Mouse (Mus musculus) neural tube, embryonic 11.5 days (tissue): ENCODE measurements around the gene Gm28048. TPM values are rescaled to one million over a fixed set of nuclear protein-coding genes. Genes with fewer than 3 reads are reported as not detected.
A peak's percentile ranks its signal among the peaks of the same experiment; 100 is the strongest.

ENCODE experiments used
- ATAC-seq: fragments of 200-750 bp; cut with Nextera tagmentation; 2 replicates; pipeline ENCODE4 v1.8.0; 2017; ENCODE audit warnings: moderate number of reproducible peaks, mild to moderate bottlenecking, moderate TSS enrichment, moderate library complexity; ENCODE audit not compliant: insufficient read depth, low FRiP score, low TSS enrichment
- DNase-seq: peaks from one replicate; pipeline ENCODE4 v3.0.0-alpha.2; 2015; ENCODE audit warnings: low spot score
- H3K27ac ChIP-seq: fragments of 300-500 bp; sonication (generic); 2 replicates; pipeline ENCODE4 v1.5.1; 2014; ENCODE audit warnings: low read depth, mild to moderate bottlenecking, low read length
- H3K27me3 ChIP-seq: fragments of 300-500 bp; sonication (generic); 2 replicates; pipeline ENCODE4 v1.6.1; 2014; ENCODE audit warnings: mild to moderate bottlenecking, low read length, mixed read lengths; ENCODE audit not compliant: control insufficient read depth, insufficient read depth
- H3K36me3 ChIP-seq: fragments of 300-500 bp; sonication (generic); 2 replicates; pipeline ENCODE4 v1.6.1; 2014; ENCODE audit warnings: mild to moderate bottlenecking, low read length, moderate library complexity, mixed read lengths; ENCODE audit not compliant: control insufficient read depth, insufficient read depth
- H3K4me1 ChIP-seq: fragments of 300-500 bp; sonication (generic); 2 replicates; pipeline ENCODE4 v1.6.1; 2014; ENCODE audit warnings: low read length, mixed read lengths; ENCODE audit not compliant: control insufficient read depth, insufficient read depth
- H3K4me2 ChIP-seq: fragments of 300-500 bp; sonication (generic); 2 replicates; pipeline ENCODE4 v1.6.1; 2014; ENCODE audit warnings: low read depth, mild to moderate bottlenecking, moderate library complexity
- H3K4me3 ChIP-seq: fragments of 300-500 bp; sonication (generic); 2 replicates; pipeline ENCODE4 v1.5.1; 2014; ENCODE audit warnings: low read depth, low read length
- H3K9ac ChIP-seq: fragments of 300-500 bp; sonication (generic); 2 replicates; pipeline ENCODE4 v1.6.1; 2014; ENCODE audit warnings: mild to moderate bottlenecking, low read length
- H3K9me3 ChIP-seq: fragments of 300-500 bp; sonication (generic); 2 replicates; pipeline ENCODE4 v1.6.1; 2016; ENCODE audit warnings: low read length; ENCODE audit not compliant: control insufficient read depth
- WGBS: fragments of 180-500 bp; shearing (Covaris S2); extraction: QIAGEN DNeasy Blood & Tissue Kit; methylation state at CpG from one replicate; pipeline ENCODE4 v1.1.7; 2014; 5-methylcytosine and 5-hydroxymethylcytosine counted together
- polyA plus RNA-seq: library from polyadenylated mRNA; unstranded; fragments of >200 nt; fragmentation: Nextera tagmentation; extraction: Ambion mirVana; gene quantifications from 2 replicates; pipeline ENCODE4 v1.2.1, GENCODE M21; 2014

The Gm28048 gene
- polyA plus RNA-seq, 1 experiment from 2014 or later = 5.9 TPM

GRCm38 (mm10) chr11:22897642-22898041 lies 84.2 kb downstream of the Gm28048 start:
- 93% methylated on average over 4 of the region's 4 CpGs for WGBS
- no peak overlapping the region for H3K4me2 ChIP-seq
- ATAC-seq (no peak), DNase-seq (no peak)
- H3K36me3 ChIP-seq = no peaks in the 10 kb centered on the region; the same call in 1 of the 2 replicates
- no peaks in the 10 kb centered on the region for H3K27me3 ChIP-seq
- no peak overlapping the region for H3K27ac ChIP-seq
- H3K9me3 ChIP-seq = no peaks in the 10 kb centered on the region
- H3K9ac ChIP-seq = no peak overlapping the region
- H3K4me1 ChIP-seq = no peaks in the 10 kb centered on the region
- no peak overlapping the region for H3K4me3 ChIP-seq

DNA sequence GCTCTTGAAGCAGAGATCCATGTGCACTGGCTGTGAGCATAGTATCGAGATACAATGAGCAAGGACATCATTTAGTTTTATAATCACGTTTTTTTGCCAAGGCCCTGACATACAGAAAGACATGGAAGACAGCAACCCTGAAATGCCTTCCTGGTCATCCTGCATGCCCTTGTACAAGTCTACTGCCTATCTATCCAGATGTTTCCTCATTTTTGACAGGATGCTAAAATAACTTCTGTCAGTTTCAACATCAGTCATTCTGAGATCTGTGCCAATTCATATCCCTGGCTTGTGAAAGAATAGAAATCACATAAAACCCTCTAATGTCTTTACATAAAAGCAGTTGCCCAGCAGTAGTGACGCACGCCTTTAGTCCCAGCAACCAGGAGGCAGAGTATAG lies 84.8 kb downstream of the Gm28048 start:
- DNase-seq (no peak), ATAC-seq (no peak)
- Histone ChIP-seq H3K27ac (no peak overlapping the region), H3K4me3 (no peak overlapping the region), H3K4me2 (no peak overlapping the region), H3K9me3 (no peaks in the 10 kb centered on the region), H3K27me3 (no peaks in the 10 kb centered on the region), H3K36me3 (no peaks in the 10 kb centered on the region; the same call in 1 of the 2 replicates), H3K9ac (no peak overlapping the region), H3K4me1 (no peaks in the 10 kb centered on the region)
- 90% methylated on average over 4 of the region's 4 CpGs for WGBS

- Histone ChIP-seq H3K9me3 (no peaks in the 10 kb centered on the region), H3K27me3 (no peaks in the 10 kb centered on the region), H3K4me2 (no peak overlapping the region), H3K4me3 (no peak overlapping the region), H3K36me3 (no peaks in the 10 kb centered on the region), H3K4me1 (no peaks in the 10 kb centered on the region), H3K27ac (no peak overlapping the region), H3K9ac (no peak overlapping the region)
- DNase-seq (no peak), ATAC-seq (peak; percentile 41)
- WGBS = 71% methylated on average over 3 of the region's 3 CpGs
Observed at GRCm38 (mm10) chr11:22893075-22893474, 88.8 kb downstream of the Gm28048 start.

DNA sequence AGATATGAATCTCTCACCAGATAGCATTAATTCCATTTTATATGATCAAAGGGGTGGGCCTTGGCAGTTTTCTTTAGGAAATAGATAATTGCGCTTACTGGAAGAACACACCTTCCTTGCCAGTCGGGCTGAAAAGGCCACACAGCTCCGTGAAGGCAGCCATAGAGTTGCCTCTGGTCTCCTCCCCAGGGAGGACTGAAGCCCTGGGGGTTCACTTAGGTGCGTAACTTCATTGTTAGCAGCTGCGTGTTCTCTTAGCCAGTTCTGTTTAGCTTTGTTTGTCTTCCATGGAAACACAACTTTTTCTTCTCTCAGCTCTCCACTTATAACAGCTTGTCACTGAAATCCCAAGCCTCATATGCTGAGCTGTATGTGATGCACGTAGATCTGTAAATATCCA lies 89.4 kb downstream of the Gm28048 start:
- no peak overlapping the region for H3K4me2 ChIP-seq
- ATAC-seq (no peak), DNase-seq (no peak)
- H3K27ac ChIP-seq = no peak overlapping the region
- H3K4me1 ChIP-seq = no peaks in the 10 kb centered on the region
- no peaks in the 10 kb centered on the region for H3K36me3 ChIP-seq
- H3K9ac ChIP-seq = no peak overlapping the region
- WGBS = 82% methylated on average over 6 of the region's 6 CpGs
- no peaks in the 10 kb centered on the region for H3K27me3 ChIP-seq
- no peak overlapping the region for H3K4me3 ChIP-seq
- H3K9me3 ChIP-seq = no peaks in the 10 kb centered on the region

DNA sequence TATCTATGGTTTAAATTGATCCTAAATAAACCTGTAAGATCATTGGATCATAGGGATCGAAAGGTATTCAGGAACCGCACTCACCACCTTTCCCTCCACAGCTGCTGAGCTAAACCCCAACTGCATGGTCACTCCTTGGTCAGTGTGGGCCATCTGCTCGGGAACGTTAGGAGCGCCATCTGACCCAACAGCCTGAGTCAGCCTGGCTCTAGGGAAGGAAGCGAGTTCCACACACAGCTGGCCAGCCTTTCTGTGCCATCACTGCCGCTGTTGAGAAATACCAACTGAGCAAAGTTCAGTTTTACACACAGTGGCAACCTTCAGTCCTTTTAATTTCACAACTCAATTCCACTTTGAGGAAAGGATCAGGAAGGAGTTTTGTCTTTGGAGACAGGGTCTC lies 90.0 kb downstream of the Gm28048 start:
- ATAC-seq (no peak), DNase-seq (no peak)
- Histone ChIP-seq H3K9ac (no peak overlapping the region), H3K36me3 (no peaks in the 10 kb centered on the region), H3K27me3 (no peaks in the 10 kb centered on the region), H3K4me3 (no peak overlapping the region), H3K4me2 (no peak overlapping the region), H3K9me3 (no peaks in the 10 kb centered on the region), H3K4me1 (no peaks in the 10 kb centered on the region), H3K27ac (no peak overlapping the region)
- WGBS = 90% methylated on average over 7 of the region's 7 CpGs

DNA sequence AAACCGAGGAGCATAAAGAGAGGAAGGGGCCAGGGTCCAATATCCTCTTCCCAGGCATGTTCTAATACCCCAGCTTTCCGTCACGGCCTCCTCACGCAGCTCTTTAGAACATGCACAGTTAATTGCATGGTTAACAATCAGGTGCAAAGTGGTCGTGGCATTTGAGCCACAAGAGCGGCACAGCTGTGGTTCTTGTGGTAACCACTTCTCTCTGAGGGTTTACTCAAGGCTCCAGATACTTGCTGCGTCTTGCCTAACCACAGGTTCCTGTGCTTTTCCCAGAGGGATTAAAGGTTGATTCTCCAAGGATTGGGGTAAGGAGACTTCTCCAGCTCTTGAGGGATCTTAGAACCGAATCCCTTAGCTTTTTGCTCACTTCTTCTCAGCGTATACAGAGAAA lies 90.6 kb downstream of the Gm28048 start:
- Histone ChIP-seq H3K4me2 (no peak overlapping the region), H3K4me3 (no peak overlapping the region), H3K4me1 (no peaks in the 10 kb centered on the region), H3K27ac (no peak overlapping the region), H3K36me3 (no peaks in the 10 kb centered on the region), H3K9ac (no peak overlapping the region), H3K9me3 (no peaks in the 10 kb centered on the region), H3K27me3 (no peaks in the 10 kb centered on the region)
- WGBS = 74% methylated on average over 9 of the region's 9 CpGs
- ATAC-seq = no peak
- DNase-seq = no peak

- H3K9ac ChIP-seq = no peak overlapping the region
- H3K4me3 ChIP-seq = no peak overlapping the region
- H3K4me1 ChIP-seq = no peaks in the 10 kb centered on the region
- H3K9me3 ChIP-seq = no peaks in the 10 kb centered on the region
- H3K36me3 ChIP-seq = no peaks in the 10 kb centered on the region
- no peaks in the 10 kb centered on the region for H3K27me3 ChIP-seq
- H3K4me2 ChIP-seq = no peak overlapping the region
- 90% methylated on average over 3 of the region's 3 CpGs for WGBS
- DNase-seq (no peak), ATAC-seq (no peak)
- H3K27ac ChIP-seq = no peak overlapping the region
Observed at GRCm38 (mm10) chr11:22889224-22889623, 92.7 kb downstream of the Gm28048 start.

GRCm38 (mm10) chr11:22886991-22887390 lies 94.9 kb downstream of the Gm28048 start:
- ATAC-seq = no peak
- Histone ChIP-seq H3K27me3 (no peaks in the 10 kb centered on the region), H3K4me1 (no peaks in the 10 kb centered on the region), H3K36me3 (no peaks in the 10 kb centered on the region), H3K4me2 (no peak overlapping the region), H3K27ac (no peak overlapping the region), H3K4me3 (no peak overlapping the region), H3K9me3 (no peaks in the 10 kb centered on the region), H3K9ac (no peak overlapping the region)
- DNase-seq = no peak
- WGBS = 93% methylated on average over 4 of the region's 4 CpGs

DNA sequence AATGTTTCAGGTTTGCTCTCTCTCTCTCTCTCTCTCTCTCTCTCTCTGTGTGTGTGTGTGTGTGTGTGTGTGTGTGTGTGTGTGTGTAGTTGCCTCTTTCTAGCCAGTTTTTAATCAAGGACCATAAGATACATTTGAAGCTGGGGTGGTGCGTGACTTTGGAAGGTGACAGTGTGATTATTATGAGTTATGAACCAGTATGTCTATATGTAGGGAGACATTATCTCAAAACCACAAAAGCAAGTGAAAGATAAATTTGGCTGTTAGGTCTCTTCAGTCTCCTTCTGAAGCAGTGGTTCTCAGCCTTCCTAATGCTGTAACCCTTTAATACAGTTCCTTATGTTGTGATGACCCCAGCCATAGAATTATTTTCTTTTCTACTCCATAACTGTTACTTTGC lies 96.5 kb downstream of the Gm28048 start:
- DNase-seq (no peak), ATAC-seq (no peak)
- Histone ChIP-seq H3K4me2 (no peak overlapping the region), H3K27ac (no peak overlapping the region), H3K36me3 (no peaks in the 10 kb centered on the region), H3K4me3 (no peak overlapping the region), H3K9me3 (no peaks in the 10 kb centered on the region), H3K27me3 (no peaks in the 10 kb centered on the region), H3K9ac (no peak overlapping the region), H3K4me1 (no peaks in the 10 kb centered on the region)
- 97% methylated on average over 1 of the region's 1 CpGs for whole genome bisulfite sequencing
